Mouse (Mus musculus) neural tube, postnatal 0 days (tissue): ENCODE measurements around the gene Col1a1. TPM values are rescaled to one million over a fixed set of nuclear protein-coding genes. Genes with fewer than 3 reads are reported as not detected.

Source experiments
- polyA plus RNA-seq: library from polyadenylated mRNA; unstranded; fragments of >200 nt; fragmentation: Nextera tagmentation; extraction: Ambion mirVana; gene quantifications from 2 replicates; pipeline ENCODE4 v1.2.1, GENCODE M21; 2015

The Col1a1 gene
- 225 and 286 TPM in 2 replicates for polyA plus RNA-seq

DNA sequence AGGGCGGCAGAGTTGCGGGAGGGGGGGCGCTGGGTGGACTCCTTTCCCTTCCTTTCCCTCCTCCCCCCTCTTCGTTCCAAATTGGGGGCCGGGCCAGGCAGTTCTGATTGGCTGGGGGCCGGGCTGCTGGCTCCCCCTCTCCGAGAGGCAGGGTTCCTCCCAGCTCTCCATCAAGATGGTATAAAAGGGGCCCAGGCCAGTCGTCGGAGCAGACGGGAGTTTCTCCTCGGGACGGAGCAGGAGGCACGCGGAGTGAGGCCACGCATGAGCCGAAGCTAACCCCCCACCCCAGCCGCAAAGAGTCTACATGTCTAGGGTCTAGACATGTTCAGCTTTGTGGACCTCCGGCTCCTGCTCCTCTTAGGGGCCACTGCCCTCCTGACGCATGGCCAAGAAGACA is at the start of gene Col1a1:
Gene Col1a1 (plus strand): TSS at position 180 of the 400 bp plus-strand sequence.

DNA sequence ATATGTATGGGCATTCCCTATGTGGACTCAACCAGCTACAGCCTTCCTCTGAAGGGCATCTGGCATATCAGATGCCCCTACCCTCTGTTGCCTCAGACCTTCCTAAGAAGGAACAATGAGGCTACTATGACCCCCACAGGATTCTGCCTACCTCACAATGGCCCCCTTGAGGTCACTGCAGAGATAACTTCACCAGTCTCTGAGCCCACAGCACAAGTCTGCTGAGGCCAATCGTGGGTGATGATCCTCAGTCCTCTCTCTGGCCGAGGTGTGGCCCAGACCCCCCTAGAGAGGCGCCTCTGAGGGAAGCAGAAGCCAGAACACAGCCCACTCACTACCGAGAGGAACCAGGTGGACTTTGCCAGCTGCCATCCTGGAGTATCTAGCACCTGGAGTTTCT is 31.4 kb downstream of the Col1a1 start, which contains the start of gene Hils1:
Gene Hils1 (plus strand): TSS at position 175 of the 400 bp plus-strand sequence.

DNA sequence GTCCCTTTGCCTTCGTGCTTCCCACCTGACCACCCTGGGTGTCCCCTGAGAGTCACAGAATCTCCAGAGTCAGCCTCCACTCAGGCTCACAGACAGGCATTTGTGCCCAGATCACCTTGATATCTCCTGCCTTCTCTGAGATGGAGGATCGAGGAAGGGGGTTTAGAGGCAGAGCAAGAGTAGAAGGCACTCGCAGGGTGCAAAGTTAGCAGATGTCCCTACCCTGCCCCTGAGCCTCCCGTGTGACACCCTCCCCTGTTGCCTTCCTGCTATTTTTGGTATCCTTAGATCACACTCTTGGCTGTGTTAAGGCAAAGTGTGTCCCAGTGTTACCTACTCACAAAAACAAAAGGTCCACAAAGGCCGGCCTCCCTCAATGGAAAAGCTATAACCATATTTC is 40.2 kb downstream of the Col1a1 start, which contains the start of gene Sgca:
Gene Sgca (minus strand): TSS at position 129 of the 400 bp plus-strand sequence.

DNA sequence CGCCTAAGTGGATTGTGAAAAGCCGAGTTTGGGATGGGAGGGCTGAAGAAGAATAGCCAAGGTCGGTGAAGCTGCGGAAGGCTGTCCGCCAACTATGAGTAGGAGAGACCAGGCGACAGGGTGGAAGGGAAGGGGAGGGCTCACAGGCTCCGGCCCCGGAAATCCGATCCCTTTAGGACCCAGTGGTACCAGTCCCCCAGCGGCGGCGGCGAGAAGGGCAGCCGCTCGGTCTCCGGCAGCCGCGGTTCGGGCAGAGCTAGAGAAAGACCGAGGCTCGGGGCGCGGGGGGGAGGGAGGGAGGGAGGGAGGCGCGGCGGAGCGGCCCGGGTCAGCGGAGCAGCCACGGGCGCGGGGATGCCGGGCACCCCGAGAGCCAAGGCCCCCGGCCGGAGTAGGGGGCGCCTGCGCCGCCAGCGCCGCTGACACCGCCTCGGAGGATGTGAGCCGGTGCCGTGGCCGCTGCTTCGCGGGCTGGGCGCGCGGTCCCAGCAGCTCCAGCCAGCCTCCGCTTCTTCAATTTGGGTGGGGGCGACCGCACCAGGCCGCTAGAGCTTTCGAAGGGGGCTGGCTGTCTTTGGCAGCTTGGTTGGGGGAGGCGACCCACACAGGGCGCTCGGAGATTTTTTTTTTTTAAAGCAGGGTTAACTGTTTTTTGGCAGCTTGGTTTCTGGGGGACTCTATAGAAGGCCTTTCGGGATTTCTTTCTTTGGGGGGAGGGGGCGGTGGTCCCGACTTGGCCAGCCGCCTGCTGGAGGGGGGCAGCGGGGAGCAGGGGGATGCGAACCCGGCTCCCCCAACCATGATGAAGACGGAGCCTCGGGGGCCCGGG is 54.9 kb downstream of the Col1a1 start, which contains the start of gene Ppp1r9b:
Gene Ppp1r9b (plus strand): TSS at position 287 of the 829 bp plus-strand sequence.

Other genes starting within 250 kb of the Col1a1 start
- gene Gm11541, start 231.7 kb upstream of the Col1a1 start, polyA plus RNA-seq: 0.12 TPM in 1 of 2 replicates, not detected in the other
- gene Cdc34b, start 194.4 kb upstream of the Col1a1 start, polyA plus RNA-seq: 0.17 TPM in 1 of 2 replicates, not detected in the other
- not detected in 2 replicates for gene Tmem92, start 153.5 kb upstream of the Col1a1 start, polyA plus RNA-seq
- gene Hils1, start 31.4 kb downstream of the Col1a1 start, polyA plus RNA-seq: not detected in 2 replicates
- gene Sgca, start 40.1 kb downstream of the Col1a1 start, polyA plus RNA-seq: 0.41 and 0.85 TPM in 2 replicates
- 21.7 and 28.7 TPM in 2 replicates for gene Ppp1r9b, start 54.8 kb downstream of the Col1a1 start, polyA plus RNA-seq
- gene Samd14, start 73.7 kb downstream of the Col1a1 start, polyA plus RNA-seq: 118 and 137 TPM in 2 replicates
- 41.3 and 41.6 TPM in 2 replicates for gene Pdk2, start 105.1 kb downstream of the Col1a1 start, polyA plus RNA-seq
- 15.0 and 16.3 TPM in 2 replicates for gene Itga3, start 140.6 kb downstream of the Col1a1 start, polyA plus RNA-seq
- gene Dlx3, start 183.9 kb downstream of the Col1a1 start, polyA plus RNA-seq: 0.11 and 0.37 TPM in 2 replicates
- 0.13 TPM in 1 of 2 replicates, not detected in the other for gene Dlx4, start 210.0 kb downstream of the Col1a1 start, polyA plus RNA-seq